21 mouse cellular contexts compared by ENCODE assay signal in genomic region chr14:105603047-105603461, GRCm38 (mm10).
DNase-seq lines count a peak whose midpoint lies in the region; ATAC-seq lines count a peak whose summit lies in the region.
"Had no signal": no experiment of that assay in that cellular context is flagged by ENCODE, and none has a peak within 500 bp of the region (broad histone marks: within the 10 kb centered on the region; RNA-seq: fewer than 3 reads in every experiment).

No protein-coding gene starts in this region.

- H3K27ac ChIP-seq in lung, embryonic 15.5 days: 0 out of 2 replicates have a peak overlapping the region, but pooled peaks have one; percentile 2
- H3K27ac ChIP-seq in midbrain, embryonic 14.5 days (replicated peaks; ENCODE audit: low read depth, low read length): no peak overlapping the region
- H3K27ac ChIP-seq: embryonic facial prominence, embryonic 13.5 days; heart, embryonic 10.5 days; hindbrain, embryonic 13.5 days; kidney, postnatal 0 days; layer of hippocampus, adult 2 months; left cerebral cortex, adult 2 months; liver, embryonic 15.5 days; neural tube, embryonic 13.5 days had no signal

- no peak overlapping the region for H3K4me3 ChIP-seq in lung, embryonic 15.5 days
- no peak overlapping the region for H3K4me3 ChIP-seq in midbrain, embryonic 14.5 days (replicated peaks; ENCODE audit: low read depth, low read length)
- H3K4me3 ChIP-seq: embryonic facial prominence, embryonic 13.5 days; heart, embryonic 10.5 days; hindbrain, embryonic 13.5 days; layer of hippocampus, adult 2 months; left cerebral cortex, adult 2 months; liver, embryonic 15.5 days; neural tube, embryonic 13.5 days had no signal

- H3K9ac ChIP-seq in lung, embryonic 15.5 days: no peak overlapping the region
- no peak overlapping the region for H3K9ac ChIP-seq in midbrain, embryonic 14.5 days (replicated peaks; ENCODE audit: low read length)
- H3K9ac ChIP-seq: embryonic facial prominence, embryonic 13.5 days; hindbrain, embryonic 13.5 days; liver, embryonic 15.5 days; neural tube, embryonic 13.5 days had no signal

- ATAC-seq in lung, embryonic 15.5 days (ENCODE audit: borderline replicate concordance, extremely low read depth, low FRiP score, low TSS enrichment): no peak
- no peak for ATAC-seq in midbrain, embryonic 14.5 days (ENCODE audit: low FRiP score, low TSS enrichment)
- ATAC-seq: forebrain, embryonic 16.5 days had no signal

- no peaks in the 10 kb centered on the region for H3K27me3 ChIP-seq in lung, embryonic 15.5 days
- no peaks in the 10 kb centered on the region for H3K27me3 ChIP-seq in midbrain, embryonic 14.5 days (ENCODE audit: control insufficient read depth, insufficient read depth, low read length)
- H3K27me3 ChIP-seq: embryonic facial prominence, embryonic 13.5 days; hindbrain, embryonic 13.5 days; liver, embryonic 15.5 days; neural tube, embryonic 13.5 days had no signal

- no peaks in the 10 kb centered on the region for H3K36me3 ChIP-seq in lung, embryonic 15.5 days
- H3K36me3 ChIP-seq in midbrain, embryonic 14.5 days (ENCODE audit: control insufficient read depth, insufficient read depth, low read length): no peaks in the 10 kb centered on the region
- H3K36me3 ChIP-seq: embryonic facial prominence, embryonic 13.5 days; heart, embryonic 10.5 days; hindbrain, embryonic 13.5 days; liver, embryonic 15.5 days; neural tube, embryonic 13.5 days had no signal

- no peak for DNase-seq in lung, postnatal 4 days
- DNase-seq in brain, adult 2 months (ENCODE audit: low read depth, low spot score): peak; percentile 86
- DNase-seq in lung, postnatal 36 days: peak; percentile 14
- DNase-seq in thymus, postnatal 0 days (ENCODE audit: low spot score): peak; percentile 79
- DNase-seq in adipocyte (ENCODE audit: low spot score): no peak
- no peak for DNase-seq in midbrain, embryonic 14.5 days
- no peak for DNase-seq in kidney, adult 11 months
- DNase-seq: adrenal gland, adult 8-10 months; cerebellum, adult 18-20 months; gastrocnemius, postnatal 25 days; heart, postnatal 10 days had no signal

- no peaks in the 10 kb centered on the region for H3K9me3 ChIP-seq in lung, embryonic 15.5 days
- H3K9me3 ChIP-seq in midbrain, embryonic 14.5 days (ENCODE audit: control insufficient read depth, low read length): no peaks in the 10 kb centered on the region
- H3K9me3 ChIP-seq: embryonic facial prominence, embryonic 13.5 days; heart, embryonic 10.5 days; hindbrain, embryonic 13.5 days; liver, embryonic 15.5 days; neural tube, embryonic 13.5 days had no signal

- 0 out of 2 replicates have a peak, but pooled peaks cover 4% of the 10 kb centered on the region for H3K4me1 ChIP-seq in lung, embryonic 15.5 days
- no peaks in the 10 kb centered on the region for H3K4me1 ChIP-seq in midbrain, embryonic 14.5 days (ENCODE audit: control insufficient read depth, insufficient read depth, low read length)
- H3K4me1 ChIP-seq: heart, embryonic 10.5 days; liver, embryonic 15.5 days; neural tube, embryonic 13.5 days had no signal

- 49% methylated on average over 6 of the region's 6 CpGs for WGBS in lung, embryonic 15.5 days
- WGBS in midbrain, embryonic 14.5 days: 81% methylated on average over 6 of the region's 6 CpGs

- H3K4me2 ChIP-seq in lung, embryonic 15.5 days: no peak overlapping the region; the same call in 1 of the 2 replicates
- no peak overlapping the region for H3K4me2 ChIP-seq in midbrain, embryonic 14.5 days (ENCODE audit: low read length)
- H3K4me2 ChIP-seq: embryonic facial prominence, embryonic 13.5 days; hindbrain, embryonic 13.5 days; liver, embryonic 15.5 days; neural tube, embryonic 13.5 days had no signal

Comparison
In these comparisons a context has a peak if more than half of its experiments do, and no peak if none do; other contexts are left out.
1. DNase-seq: peak in brain, adult 2 months (single experiment), lung, postnatal 36 days (single experiment) and thymus, postnatal 0 days (single experiment); none in lung, postnatal 4 days (0 of 2), adipocyte (single experiment), midbrain, embryonic 14.5 days (single experiment) and kidney, adult 11 months (single experiment).